Mouse (Mus musculus): ENCODE measurements around the gene Ehbp1l1. TPM values are rescaled to one million over a fixed set of nuclear protein-coding genes. Genes with fewer than 3 reads are reported as not detected.

Gene Ehbp1l1
- total RNA-seq (2023) = 25.5 TPM

DNA sequence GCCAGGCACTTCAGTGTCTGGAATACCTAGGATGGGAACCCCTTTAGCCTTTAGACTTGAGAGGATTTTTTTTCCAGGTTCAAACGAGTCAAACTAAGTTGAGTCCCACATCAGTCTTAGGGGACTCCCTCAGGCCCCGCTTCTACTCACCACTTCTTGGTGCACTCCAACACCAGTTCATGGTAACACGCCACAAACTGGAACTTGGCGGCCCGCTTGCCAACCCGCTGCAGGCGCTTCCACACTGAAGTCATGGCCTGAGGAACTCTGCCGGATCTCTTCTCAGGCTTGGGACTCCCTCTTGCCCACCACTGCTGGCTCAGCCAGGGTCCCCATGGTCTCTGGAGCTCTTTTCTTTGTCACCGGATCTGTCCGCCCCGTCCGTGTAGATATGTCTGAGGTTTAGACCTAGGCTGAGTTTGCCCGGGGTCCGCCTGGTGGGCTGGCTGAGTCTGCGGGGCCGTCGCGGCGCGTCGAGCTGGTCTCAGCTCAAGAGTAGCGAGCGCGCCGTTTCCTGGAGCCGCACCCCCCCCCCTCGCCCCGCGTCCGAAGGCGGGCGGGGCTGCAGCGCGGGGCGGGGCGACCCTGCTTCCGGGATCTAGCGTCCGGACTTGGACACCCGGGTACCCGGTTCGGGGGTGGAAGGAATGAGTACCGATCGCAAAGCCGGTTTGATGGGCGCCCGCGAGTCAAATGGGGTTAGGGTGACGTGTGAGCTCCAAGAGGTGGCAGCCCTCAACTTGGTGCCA, at the start of gene Ehbp1l1:
Gene Ehbp1l1, minus strand, starts transcription at position 551 of the 749 bp plus-strand sequence.

DNA sequence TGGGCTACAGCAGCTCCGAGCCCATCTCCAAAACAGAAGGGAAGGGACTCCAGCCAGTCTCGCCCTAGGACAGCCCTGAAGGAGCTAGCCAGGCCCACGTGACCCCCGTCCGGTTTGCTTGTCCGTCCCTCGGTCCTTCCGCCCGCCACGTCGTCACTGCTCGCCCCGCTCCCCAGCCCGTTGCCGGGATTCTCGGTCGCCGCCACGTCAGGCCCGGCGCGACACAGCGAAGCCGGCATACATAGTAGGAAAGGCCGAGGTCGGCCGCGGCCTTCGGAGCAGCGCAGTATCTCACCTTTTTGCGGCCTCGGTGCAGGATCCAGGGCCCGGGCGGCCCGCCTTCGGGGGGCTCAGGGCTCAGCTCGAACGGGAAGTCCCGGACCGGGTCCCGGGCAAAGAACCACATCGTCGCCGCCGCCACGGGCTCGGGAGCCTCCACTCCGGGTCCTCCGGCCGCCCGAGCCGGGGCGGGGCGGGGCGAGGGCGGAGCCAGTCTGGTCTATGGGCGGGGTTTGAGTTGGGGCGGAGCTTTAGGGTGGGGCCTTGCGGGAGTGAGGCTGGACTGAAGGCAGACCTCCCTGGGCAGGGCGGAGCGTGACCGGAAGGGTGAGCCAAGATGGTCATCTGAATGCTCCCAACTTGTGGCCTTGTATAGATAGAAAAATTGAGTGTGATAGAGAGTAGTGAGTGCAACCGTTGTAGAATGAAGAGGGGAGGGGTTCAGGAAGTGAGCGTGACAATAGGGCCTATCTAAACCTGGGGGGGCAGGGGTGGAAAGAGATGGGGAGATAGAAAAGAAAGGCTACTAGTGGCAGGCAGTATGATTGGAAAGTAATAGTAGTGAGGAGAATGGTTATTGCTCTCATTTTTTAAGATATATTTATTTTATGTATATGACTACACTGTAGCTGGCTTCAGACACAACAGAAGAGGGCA, 45.1 kb upstream of the Ehbp1l1 start, which contains the start of gene Scyl1:
Gene Scyl1, minus strand, starts transcription at position 495 of the 936 bp plus-strand sequence.

DNA sequence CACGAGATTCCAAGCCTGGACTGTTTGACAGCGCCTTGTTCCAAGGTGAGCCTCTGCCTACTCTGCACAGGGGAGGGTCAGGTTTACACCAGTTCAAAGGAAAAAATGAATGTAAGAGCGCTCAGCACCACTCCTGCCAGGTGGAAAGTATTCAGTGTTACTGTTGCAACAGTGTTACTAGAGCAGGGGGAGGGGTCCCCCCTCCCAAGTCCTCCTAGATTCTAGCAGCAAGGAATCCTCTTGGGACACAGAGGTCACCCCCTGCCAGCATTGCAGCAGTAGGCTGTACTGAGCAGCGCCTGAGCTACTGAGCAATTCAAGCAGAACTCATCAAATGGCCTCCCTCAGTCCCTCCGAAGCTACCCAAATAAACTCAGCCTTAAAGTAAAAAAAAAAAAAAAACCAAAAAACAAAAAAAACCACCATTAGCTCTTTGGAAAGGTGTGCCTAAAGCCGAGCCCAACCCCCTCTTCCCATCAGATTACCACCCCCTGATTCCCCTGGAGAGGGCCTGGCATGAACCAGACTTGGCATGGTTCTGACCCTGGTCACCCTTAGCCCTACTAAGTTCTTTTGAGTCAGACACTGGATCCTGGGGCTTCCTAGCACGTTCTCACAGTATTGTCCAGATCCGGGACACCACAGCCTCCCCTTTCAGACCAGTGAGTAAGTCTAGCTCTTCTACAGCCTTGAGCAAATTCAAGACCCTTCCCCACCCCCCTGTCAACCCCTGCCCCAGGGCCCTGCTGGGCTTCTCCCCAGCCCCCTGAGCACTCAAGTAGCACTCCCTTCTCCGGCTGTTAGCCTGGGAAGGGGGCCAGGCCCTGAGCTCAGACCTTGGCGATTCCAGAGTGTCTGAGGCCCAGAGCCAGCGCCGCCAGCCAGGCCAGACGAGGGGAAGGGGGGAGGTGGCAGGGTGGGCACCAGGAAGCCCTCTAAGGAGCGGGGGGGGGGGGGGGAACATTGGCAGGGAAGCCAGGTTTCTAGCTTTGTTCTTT, 14.5 kb upstream of the Ehbp1l1 start, which contains the start of gene Ltbp3:
Gene Ltbp3, plus strand, starts transcription at position 585 of the 998 bp plus-strand sequence.

DNA sequence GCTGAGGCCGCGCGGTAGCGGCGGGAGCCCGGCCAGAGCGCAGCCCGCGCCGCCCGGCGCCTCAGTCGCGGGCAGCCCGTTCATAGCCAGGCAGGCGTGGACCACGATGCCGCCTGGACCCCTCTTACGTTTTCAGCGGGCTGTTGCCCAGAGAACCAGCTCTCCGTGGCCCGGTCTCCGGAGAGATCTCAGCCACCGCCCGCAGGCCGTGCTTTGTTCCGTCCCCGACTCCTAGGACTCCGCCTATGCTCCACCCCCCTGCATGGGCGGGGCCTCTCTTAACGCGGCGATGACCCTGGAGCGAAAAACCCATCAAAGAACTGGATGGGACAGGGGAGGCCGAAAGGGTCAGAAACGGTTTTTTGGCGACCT, 3.3 kb upstream of the Ehbp1l1 start, which contains the start of gene Fam89b:
Gene Fam89b, minus strand, starts transcription at position 210 of the 372 bp plus-strand sequence.

DNA sequence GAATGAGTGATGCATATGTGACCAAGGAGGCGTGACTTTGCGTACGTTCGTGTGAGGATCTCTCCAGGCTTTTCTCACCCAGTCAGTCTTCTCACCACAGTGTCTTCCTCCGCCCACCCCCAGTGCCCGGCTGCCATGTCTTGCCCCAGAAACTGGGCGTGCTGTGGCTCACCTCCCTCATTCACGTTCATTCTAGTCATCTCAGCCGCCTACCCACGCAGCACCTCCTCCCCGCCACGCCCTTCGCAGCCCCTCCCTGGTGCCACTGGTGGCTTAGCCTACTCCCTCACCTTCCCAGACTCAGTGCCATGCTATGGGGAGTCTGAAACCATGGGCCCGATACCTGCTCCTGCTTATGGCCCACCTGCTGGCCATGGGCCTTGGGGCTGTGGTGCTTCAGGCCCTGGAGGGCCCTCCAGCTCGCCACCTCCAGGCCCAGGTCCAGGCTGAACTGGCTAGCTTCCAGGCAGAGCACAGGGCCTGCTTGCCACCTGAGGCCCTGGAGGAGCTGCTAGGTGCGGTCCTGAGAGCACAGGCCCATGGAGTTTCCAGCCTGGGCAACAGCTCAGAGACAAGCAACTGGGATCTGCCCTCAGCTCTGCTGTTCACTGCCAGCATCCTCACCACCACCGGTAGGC, 21.8 kb downstream of the Ehbp1l1 start, which contains the start of gene Kcnk7:
Gene Kcnk7, plus strand, starts transcription at position 205 of the 638 bp plus-strand sequence.

DNA sequence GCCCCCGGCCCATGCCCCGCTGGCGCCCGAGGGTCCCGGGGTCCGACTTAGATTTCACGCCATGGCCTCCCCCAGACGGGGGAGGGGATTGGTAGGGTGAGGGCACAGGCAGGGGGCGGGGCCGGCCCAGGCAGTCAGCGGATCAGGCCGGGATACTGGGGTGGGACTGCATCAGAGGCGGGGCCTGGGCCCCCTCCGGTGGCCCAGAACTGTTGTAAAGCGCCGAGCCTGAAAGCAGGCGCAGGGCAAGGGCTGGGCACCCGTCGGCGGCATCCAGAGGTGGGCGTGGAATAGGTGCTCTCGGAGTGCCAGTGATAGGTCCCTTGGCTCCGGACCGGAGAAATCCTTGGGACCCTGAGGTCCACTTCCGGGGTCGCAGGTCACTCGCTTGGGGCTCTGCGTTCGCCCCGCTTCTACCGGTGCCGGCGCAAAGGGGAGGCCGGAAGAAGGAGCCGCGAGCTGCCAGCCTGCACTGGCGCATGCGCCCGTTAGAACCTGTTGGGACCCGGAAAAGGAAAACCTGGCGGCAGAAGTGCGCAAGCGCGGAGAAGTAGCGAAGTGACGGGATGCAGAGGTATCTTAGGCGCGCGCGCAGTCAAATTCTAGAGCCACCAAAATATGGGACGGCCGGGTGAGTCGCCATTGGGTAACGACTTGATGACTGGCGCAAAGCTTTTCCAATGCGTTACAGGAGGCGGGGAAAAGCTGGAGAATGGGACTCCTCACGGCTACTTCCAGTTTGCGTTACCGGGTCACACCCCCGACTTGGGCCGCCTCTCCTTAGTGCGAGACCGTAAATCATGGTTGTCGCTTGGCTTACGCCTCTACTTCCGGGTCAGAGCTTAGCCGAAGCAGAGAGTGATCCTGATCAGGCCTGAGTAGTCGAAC, 37.7 kb downstream of the Ehbp1l1 start, which contains the start of the genes Map3k11 and Pcnx3:
Gene Map3k11, plus strand, starts transcription at position 543 of the 888 bp plus-strand sequence.
Gene Pcnx3, minus strand, starts transcription at position 709 of the 888 bp plus-strand sequence.

DNA sequence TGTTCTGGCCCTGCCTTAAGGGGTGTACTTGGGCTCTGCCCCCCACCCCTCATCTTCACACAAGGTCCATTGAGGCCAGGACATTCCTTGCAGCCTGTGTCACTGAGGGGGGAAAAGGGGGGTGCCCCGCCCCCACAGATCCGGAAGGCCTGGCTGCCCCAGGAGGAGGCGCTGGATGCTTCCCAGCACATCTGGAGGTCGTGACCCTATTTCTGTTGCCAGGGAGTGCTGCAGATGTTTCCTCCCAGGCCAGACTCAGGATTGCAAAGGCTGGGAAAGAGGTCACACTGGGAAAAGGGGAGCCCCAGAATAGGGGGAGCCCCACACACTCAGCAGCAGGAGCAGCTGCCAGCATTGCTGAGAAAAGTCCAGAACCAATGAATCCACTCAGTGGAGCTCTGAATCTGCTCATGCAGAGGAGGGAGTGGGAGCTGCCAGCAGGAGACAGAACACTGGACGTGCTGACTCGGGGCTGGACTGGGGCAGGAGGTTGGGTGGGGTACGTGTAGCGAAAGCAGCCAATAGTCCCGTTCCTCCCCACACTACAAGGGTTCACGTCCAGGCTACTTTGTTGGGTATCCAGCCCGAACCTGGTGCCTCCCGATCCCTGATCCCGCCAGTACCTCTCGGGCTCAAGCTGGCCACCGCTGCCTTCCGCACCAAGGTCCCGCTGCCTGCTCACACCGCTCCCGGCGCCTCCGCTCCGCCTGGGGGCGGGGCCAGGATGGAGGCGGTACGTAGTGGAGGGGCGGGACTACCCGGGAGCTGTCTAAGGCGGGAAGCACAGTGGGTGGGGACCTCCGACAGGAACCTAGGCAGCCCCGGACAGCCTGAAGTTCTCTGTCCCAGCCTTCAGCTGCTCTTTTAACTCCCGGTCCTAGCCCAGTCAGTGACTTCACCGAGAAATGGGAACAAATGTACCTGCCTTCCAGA, 62.9 kb downstream of the Ehbp1l1 start, which contains the start of gene Sipa1:
Gene Sipa1, minus strand, starts transcription at position 727 of the 933 bp plus-strand sequence.

Other genes starting within 250 kb of the Ehbp1l1 start
- gene Mus81, start 237.9 kb downstream of the Ehbp1l1 start, total RNA-seq (2023) = 47.9 TPM
- 1,409 TPM for gene Cfl1, start 235.9 kb downstream of the Ehbp1l1 start, total RNA-seq (2023)
- 1.4 TPM for gene 1700020D05Rik, start 222.5 kb downstream of the Ehbp1l1 start, total RNA-seq (2023)
- gene Snx32, start 215.8 kb downstream of the Ehbp1l1 start, total RNA-seq (2023) = 6.6 TPM
- gene Ovol1, start 165.7 kb downstream of the Ehbp1l1 start, total RNA-seq (2023) = not detected
- 24.4 TPM for gene Ap5b1, start 158.3 kb downstream of the Ehbp1l1 start, total RNA-seq (2023)
- gene Rnaseh2c, start 124.4 kb downstream of the Ehbp1l1 start, total RNA-seq (2023) = 97.8 TPM
- gene Kat5, start 116.1 kb downstream of the Ehbp1l1 start, total RNA-seq (2023) = 120 TPM
- 154 TPM for gene Rela, start 88.8 kb downstream of the Ehbp1l1 start, total RNA-seq (2023)
- gene Sipa1, start 62.6 kb downstream of the Ehbp1l1 start, total RNA-seq (2023) = 202 TPM
- 51.2 TPM for gene Map3k11, start 37.6 kb downstream of the Ehbp1l1 start, total RNA-seq (2023)
- 191 TPM for gene Pcnx3, start 37.4 kb downstream of the Ehbp1l1 start, total RNA-seq (2023)
- not detected for gene Kcnk7, start 21.9 kb downstream of the Ehbp1l1 start, total RNA-seq (2023)
- gene Fam89b, start 3.3 kb upstream of the Ehbp1l1 start, total RNA-seq (2023) = 33.6 TPM
- 2.5 TPM for gene Ltbp3, start 14.6 kb upstream of the Ehbp1l1 start, total RNA-seq (2023)
- 76.3 TPM for gene Scyl1, start 45.1 kb upstream of the Ehbp1l1 start, total RNA-seq (2023)
- 161 TPM for gene Frmd8, start 149.0 kb upstream of the Ehbp1l1 start, total RNA-seq (2023)
- gene Slc25a45, start 151.5 kb upstream of the Ehbp1l1 start, total RNA-seq (2023) = 29.7 TPM
- gene Tigd3, start 167.8 kb upstream of the Ehbp1l1 start, total RNA-seq (2023) = 2.4 TPM
- gene Dpf2, start 186.7 kb upstream of the Ehbp1l1 start, total RNA-seq (2023) = 153 TPM
- 0.38 TPM for gene Cdc42ep2, start 198.5 kb upstream of the Ehbp1l1 start, total RNA-seq (2023)
- gene Pola2, start 237.9 kb upstream of the Ehbp1l1 start, total RNA-seq (2023) = 60.3 TPM

All from CD4-positive naive resting alpha-beta T cell, adult 57 days (primary cell).